ENCODE assay signal across 27 mouse cellular contexts in genomic region chr11:11978611-11979197, GRCm38 (mm10). TPM values are rescaled to one million over a fixed set of nuclear protein-coding genes. Genes with fewer than 3 reads are reported as not detected.
DNase-seq lines count a peak whose midpoint lies in the region; ATAC-seq and TF ChIP-seq lines count a peak whose summit lies in the region.
"Had no signal": no experiment of that assay in that cellular context is flagged by ENCODE, and none has a peak within 500 bp of the region (broad histone marks: within the 10 kb centered on the region; RNA-seq: fewer than 3 reads in every experiment).

No protein-coding gene starts in this region.

- peak overlapping the region; percentile 13 for H3K27ac ChIP-seq in heart, embryonic 12.5 days (ENCODE audit: poor library complexity, severe bottlenecking)
- H3K27ac ChIP-seq in heart, embryonic 11.5 days (ENCODE audit: low read depth, low read length): no peak overlapping the region
- H3K27ac ChIP-seq in kidney, embryonic 16.5 days (ENCODE audit: low read length): no peak overlapping the region
- H3K27ac ChIP-seq in stomach, embryonic 15.5 days: peak overlapping the region; percentile 40; the same call in 1 of the 2 replicates
- no peak overlapping the region; the same call in 1 of the 2 replicates for H3K27ac ChIP-seq in stomach, postnatal 0 days (replicated peaks)
- no peak overlapping the region for H3K27ac ChIP-seq in forebrain, embryonic 10.5 days
- H3K27ac ChIP-seq: embryonic facial prominence, embryonic 13.5 days; hindbrain, embryonic 14.5 days; limb, embryonic 13.5 days; neural tube, embryonic 15.5 days had no signal

- no peak for ATAC-seq in heart, embryonic 12.5 days (ENCODE audit: insufficient number of reproducible peaks, low FRiP score)
- ATAC-seq in heart, embryonic 11.5 days (replicated peaks; ENCODE audit: insufficient number of reproducible peaks, low FRiP score, low TSS enrichment): no peak
- ATAC-seq in kidney, embryonic 16.5 days (ENCODE audit: low FRiP score, low TSS enrichment): peak; percentile 36; the same call in 1 of the 2 replicates
- ATAC-seq in stomach, embryonic 15.5 days (ENCODE audit: insufficient read depth, low FRiP score, low read depth): no peak
- ATAC-seq in stomach, postnatal 0 days (ENCODE audit: low FRiP score, low TSS enrichment): no peak; the same call in 1 of the 2 replicates
- ATAC-seq: forebrain, embryonic 14.5 days; inflammation-experienced regulatory T-cells, adult 6 months had no signal

- no peak for TF ChIP-seq EP300 in stomach, postnatal 0 days (optimal IDR thresholded peaks at IDR 0.05)

- peaks cover 18% of the 10 kb centered on the region for H3K36me3 ChIP-seq in heart, embryonic 12.5 days
- 0 out of 2 replicates have a peak, but pooled peaks cover 2% of the 10 kb centered on the region for H3K36me3 ChIP-seq in heart, embryonic 11.5 days (ENCODE audit: control insufficient read depth, insufficient read depth, low read length)
- H3K36me3 ChIP-seq in kidney, embryonic 16.5 days (ENCODE audit: insufficient read depth, low read length): 0 out of 2 replicates have a peak, but pooled peaks cover 5% of the 10 kb centered on the region
- H3K36me3 ChIP-seq in stomach, embryonic 15.5 days: no peaks in the 10 kb centered on the region
- no peaks in the 10 kb centered on the region for H3K36me3 ChIP-seq in stomach, postnatal 0 days (ENCODE audit: control insufficient read depth, insufficient read depth, low read length)
- peaks cover 73% of the 10 kb centered on the region for H3K36me3 ChIP-seq in forebrain, embryonic 10.5 days (replicated peaks)
- H3K36me3 ChIP-seq: G1E; neural tube, embryonic 15.5 days had no signal

- no peak overlapping the region for H3K4me2 ChIP-seq in heart, embryonic 12.5 days
- H3K4me2 ChIP-seq in heart, embryonic 11.5 days: no peak overlapping the region
- no peak overlapping the region for H3K4me2 ChIP-seq in kidney, embryonic 16.5 days (replicated peaks; ENCODE audit: low read depth, low read length)
- no peak overlapping the region for H3K4me2 ChIP-seq in stomach, embryonic 15.5 days
- no peak overlapping the region for H3K4me2 ChIP-seq in stomach, postnatal 0 days (replicated peaks; ENCODE audit: low read depth)
- H3K4me2 ChIP-seq: embryonic facial prominence, embryonic 13.5 days; hindbrain, embryonic 14.5 days; limb, embryonic 13.5 days; midbrain, embryonic 11.5 days; neural tube, embryonic 15.5 days had no signal

- H3K9me3 ChIP-seq in heart, embryonic 12.5 days (replicated peaks): no peaks in the 10 kb centered on the region
- no peaks in the 10 kb centered on the region for H3K9me3 ChIP-seq in heart, embryonic 11.5 days (replicated peaks; ENCODE audit: control insufficient read depth, low read length)
- no peaks in the 10 kb centered on the region for H3K9me3 ChIP-seq in kidney, embryonic 16.5 days (ENCODE audit: low read length)
- no peaks in the 10 kb centered on the region for H3K9me3 ChIP-seq in stomach, embryonic 15.5 days
- no peaks in the 10 kb centered on the region for H3K9me3 ChIP-seq in stomach, postnatal 0 days (ENCODE audit: control insufficient read depth, low read length)
- H3K9me3 ChIP-seq in forebrain, embryonic 10.5 days: no peaks in the 10 kb centered on the region
- H3K9me3 ChIP-seq: embryonic facial prominence, embryonic 13.5 days; G1E; limb, embryonic 13.5 days; neural tube, embryonic 15.5 days had no signal

- TF ChIP-seq CTCF in stomach, postnatal 0 days (IDR thresholded peaks at IDR 0.05; ENCODE audit: low read depth): no peak

- WGBS in heart, embryonic 12.5 days: 54% methylated on average over 5 of the region's 5 CpGs
- WGBS in heart, embryonic 11.5 days (ENCODE audit: insufficient replicate concordance): 60% methylated on average over 5 of the region's 5 CpGs
- 69% methylated on average over 5 of the region's 5 CpGs for WGBS in kidney, embryonic 16.5 days
- WGBS in stomach, embryonic 15.5 days: 32% methylated on average over 5 of the region's 5 CpGs
- WGBS in stomach, postnatal 0 days: 44% methylated on average over 5 of the region's 5 CpGs
- WGBS in forebrain, embryonic 10.5 days: 77% methylated on average over 5 of the region's 5 CpGs

- no peak overlapping the region for H3K4me3 ChIP-seq in heart, embryonic 12.5 days
- no peak overlapping the region for H3K4me3 ChIP-seq in heart, embryonic 11.5 days (ENCODE audit: low read depth, low read length)
- H3K4me3 ChIP-seq in kidney, embryonic 16.5 days (ENCODE audit: low read length): no peak overlapping the region
- H3K4me3 ChIP-seq in stomach, embryonic 15.5 days (replicated peaks): no peak overlapping the region
- no peak overlapping the region for H3K4me3 ChIP-seq in stomach, postnatal 0 days (ENCODE audit: low read depth, low read length)
- no peak overlapping the region for H3K4me3 ChIP-seq in forebrain, embryonic 10.5 days
- H3K4me3 ChIP-seq: embryonic facial prominence, embryonic 13.5 days; limb, embryonic 13.5 days; neural tube, embryonic 15.5 days had no signal

- 0 out of 2 replicates have a peak, but pooled peaks cover 4% of the 10 kb centered on the region for H3K4me1 ChIP-seq in heart, embryonic 12.5 days (replicated peaks)
- no peaks in the 10 kb centered on the region for H3K4me1 ChIP-seq in heart, embryonic 11.5 days (ENCODE audit: control insufficient read depth, insufficient read depth, low read length)
- H3K4me1 ChIP-seq in kidney, embryonic 16.5 days (ENCODE audit: insufficient read depth, low read length): no peaks in the 10 kb centered on the region
- peaks cover 4% of the 10 kb centered on the region; the same call in 1 of the 2 replicates for H3K4me1 ChIP-seq in stomach, embryonic 15.5 days
- H3K4me1 ChIP-seq in stomach, postnatal 0 days (replicated peaks; ENCODE audit: control insufficient read depth, insufficient read depth): no peaks in the 10 kb centered on the region; the same call in 1 of the 2 replicates
- no peaks in the 10 kb centered on the region for H3K4me1 ChIP-seq in forebrain, embryonic 10.5 days
- H3K4me1 ChIP-seq: embryonic facial prominence, embryonic 13.5 days; neural tube, embryonic 15.5 days had no signal

- no peaks in the 10 kb centered on the region for H3K27me3 ChIP-seq in heart, embryonic 12.5 days (replicated peaks)
- H3K27me3 ChIP-seq in heart, embryonic 11.5 days (ENCODE audit: control insufficient read depth, insufficient read depth, low read length): no peaks in the 10 kb centered on the region
- H3K27me3 ChIP-seq in kidney, embryonic 16.5 days (ENCODE audit: insufficient read depth, low read length): no peaks in the 10 kb centered on the region
- no peaks in the 10 kb centered on the region for H3K27me3 ChIP-seq in stomach, embryonic 15.5 days (replicated peaks)
- H3K27me3 ChIP-seq in stomach, postnatal 0 days (ENCODE audit: control insufficient read depth, insufficient read depth, low read length): no peaks in the 10 kb centered on the region
- peaks cover 7% of the 10 kb centered on the region for H3K27me3 ChIP-seq in forebrain, embryonic 10.5 days (ENCODE audit: poor library complexity, severe bottlenecking)
- H3K27me3 ChIP-seq: CH12.LX; embryonic facial prominence, embryonic 13.5 days; limb, embryonic 13.5 days; neural tube, embryonic 15.5 days had no signal

- no peak for DNase-seq in kidney, postnatal 4 days
- no peak for DNase-seq in stomach, postnatal 0 days (ENCODE audit: low spot score)
- no peak for DNase-seq in forebrain, embryonic 10.5 days (ENCODE audit: extremely low spot score, low spot score)
- DNase-seq: adrenal gland, adult 8-10 months; B cell, adult 2 months; cerebellum, adult 18-20 months; cerebellum, postnatal 14 days; heart, postnatal 14 days; kidney, postnatal 36 days; layer of hippocampus, adult 9-11 months; right cerebral cortex, adult 18-20 months; right cerebral cortex, postnatal 4 days; thymus, adult 2 months; thymus, postnatal 4 days had no signal

- no peak overlapping the region for H3K9ac ChIP-seq in heart, embryonic 12.5 days
- no peak overlapping the region for H3K9ac ChIP-seq in heart, embryonic 11.5 days (ENCODE audit: low read depth, low read length)
- H3K9ac ChIP-seq in kidney, embryonic 16.5 days (replicated peaks; ENCODE audit: low read length): no peak overlapping the region
- H3K9ac ChIP-seq in stomach, embryonic 15.5 days: no peak overlapping the region
- no peak overlapping the region for H3K9ac ChIP-seq in stomach, postnatal 0 days (ENCODE audit: low read length)
- H3K9ac ChIP-seq: embryonic facial prominence, embryonic 13.5 days; hindbrain, embryonic 14.5 days; limb, embryonic 13.5 days; neural tube, embryonic 15.5 days had no signal

RNA-seq across cellular contexts. Expression of gene Grb10, which starts 59.8 kb away (rescaled TPM):
- 817 and 830 TPM in 2 replicates for polyA plus RNA-seq in heart, embryonic 12.5 days (2016; fragmentation: Nextera tagmentation; extraction: Ambion mirVana)
- 263 and 402 TPM in 2 replicates for polyA plus RNA-seq in heart, embryonic 11.5 days (2014; fragmentation: Nextera tagmentation; extraction: Ambion mirVana)
- 374 and 409 TPM in 2 replicates for polyA plus RNA-seq in kidney, embryonic 16.5 days (2015; fragmentation: Nextera tagmentation; extraction: Ambion mirVana)
- polyA plus RNA-seq in stomach, embryonic 15.5 days (2015; fragmentation: Nextera tagmentation; extraction: Ambion mirVana): 342 and 406 TPM in 2 replicates
- polyA plus RNA-seq in stomach, postnatal 0 days (2015; fragmentation: Nextera tagmentation; extraction: Ambion mirVana): 57.3 and 64.7 TPM in 2 replicates
- 471 and 485 TPM in 2 replicates for polyA plus RNA-seq in forebrain, embryonic 10.5 days (2016; fragmentation: Nextera tagmentation; extraction: Ambion mirVana)
- polyA plus RNA-seq: G1E; inflammation-experienced regulatory T-cells, adult 6 months had no signal

Comparison
In these comparisons a context has a peak if more than half of its experiments do, and no peak if none do; other contexts are left out.
1. H3K27ac ChIP-seq: peak in heart, embryonic 12.5 days (single experiment) and stomach, embryonic 15.5 days (single experiment); none in heart, embryonic 11.5 days (single experiment), kidney, embryonic 16.5 days (single experiment), stomach, postnatal 0 days (single experiment) and forebrain, embryonic 10.5 days (single experiment).